Mouse (Mus musculus): ENCODE data around the gene Sh3d19. TPM values are rescaled to one million over a fixed set of nuclear protein-coding genes. Genes with fewer than 3 reads are reported as not detected.

Gene Sh3d19
- polyA plus RNA-seq, 1 experiment from 2014 or later = 18.1 TPM

DNA sequence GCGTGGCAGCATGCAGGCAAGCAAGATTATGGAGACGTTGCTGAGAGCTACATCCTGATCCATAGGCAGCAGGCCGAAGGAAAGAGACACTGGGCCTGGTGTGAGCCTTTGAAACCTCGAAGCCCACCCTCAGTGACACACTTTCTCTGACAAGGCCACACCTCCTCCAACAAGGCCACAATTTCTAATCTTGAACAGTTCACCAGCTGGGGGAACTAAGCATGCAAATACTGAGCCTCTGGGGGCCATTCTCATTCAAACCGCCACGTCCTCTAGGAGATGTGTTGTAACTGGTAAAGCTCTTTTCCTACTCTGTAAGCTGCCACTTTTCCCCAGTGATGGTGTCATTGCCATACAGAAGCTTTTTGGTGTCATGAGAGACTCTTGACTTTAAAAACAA is 178.2 kb downstream of the Sh3d19 start:
- no peak overlapping the region for H3K9ac ChIP-seq
- no peak for ATAC-seq (ENCODE audit: low FRiP score)
- no peaks in the 10 kb centered on the region for H3K4me1 ChIP-seq (replicated peaks; ENCODE audit: control insufficient read depth, insufficient read depth, low read length)
- H3K9me3 ChIP-seq (ENCODE audit: control insufficient read depth, low read length) = no peaks in the 10 kb centered on the region
- 62% methylated on average over 6 of the region's 6 CpGs for WGBS
- no peak for DNase-seq (ENCODE audit: low spot score)
- H3K27me3 ChIP-seq (ENCODE audit: control insufficient read depth, insufficient read depth, low read length) = no peaks in the 10 kb centered on the region
- H3K36me3 ChIP-seq (replicated peaks; ENCODE audit: control insufficient read depth, insufficient read depth) = no peaks in the 10 kb centered on the region
- no peak overlapping the region for H3K27ac ChIP-seq
- H3K4me3 ChIP-seq (replicated peaks; ENCODE audit: low read length) = no peak overlapping the region
- no peak overlapping the region for H3K4me2 ChIP-seq (replicated peaks)

DNA sequence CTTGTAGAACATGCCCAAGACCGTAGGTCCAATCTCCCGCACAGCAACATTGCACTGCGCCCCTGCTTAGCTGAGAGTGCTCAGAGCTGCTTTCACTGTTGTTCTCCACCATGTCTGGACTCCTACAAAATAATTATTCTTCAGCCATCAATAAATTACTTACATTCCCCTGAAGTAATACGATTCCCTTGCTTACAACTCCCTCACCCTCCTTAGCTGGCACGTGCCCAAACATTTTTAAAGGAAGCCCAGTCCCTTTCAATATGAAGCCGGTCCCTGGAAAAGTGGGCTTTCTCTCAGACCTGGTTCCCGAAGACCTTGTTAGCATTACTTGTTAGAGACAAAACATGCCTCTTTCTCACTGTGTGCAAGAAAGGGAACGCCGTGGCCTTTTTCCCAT is 178.6 kb downstream of the Sh3d19 start:
- no peak for ATAC-seq (ENCODE audit: low FRiP score)
- H3K4me3 ChIP-seq (replicated peaks; ENCODE audit: low read length) = no peak overlapping the region
- H3K4me1 ChIP-seq (replicated peaks; ENCODE audit: control insufficient read depth, insufficient read depth, low read length) = no peaks in the 10 kb centered on the region
- H3K9me3 ChIP-seq (ENCODE audit: control insufficient read depth, low read length) = no peaks in the 10 kb centered on the region
- H3K36me3 ChIP-seq (replicated peaks; ENCODE audit: control insufficient read depth, insufficient read depth) = no peaks in the 10 kb centered on the region
- DNase-seq (ENCODE audit: low spot score) = no peak
- H3K9ac ChIP-seq = no peak overlapping the region
- no peaks in the 10 kb centered on the region for H3K27me3 ChIP-seq (ENCODE audit: control insufficient read depth, insufficient read depth, low read length)
- no peak overlapping the region for H3K4me2 ChIP-seq (replicated peaks)
- WGBS = 75% methylated on average over 9 of the region's 9 CpGs
- no peak overlapping the region for H3K27ac ChIP-seq

DNA sequence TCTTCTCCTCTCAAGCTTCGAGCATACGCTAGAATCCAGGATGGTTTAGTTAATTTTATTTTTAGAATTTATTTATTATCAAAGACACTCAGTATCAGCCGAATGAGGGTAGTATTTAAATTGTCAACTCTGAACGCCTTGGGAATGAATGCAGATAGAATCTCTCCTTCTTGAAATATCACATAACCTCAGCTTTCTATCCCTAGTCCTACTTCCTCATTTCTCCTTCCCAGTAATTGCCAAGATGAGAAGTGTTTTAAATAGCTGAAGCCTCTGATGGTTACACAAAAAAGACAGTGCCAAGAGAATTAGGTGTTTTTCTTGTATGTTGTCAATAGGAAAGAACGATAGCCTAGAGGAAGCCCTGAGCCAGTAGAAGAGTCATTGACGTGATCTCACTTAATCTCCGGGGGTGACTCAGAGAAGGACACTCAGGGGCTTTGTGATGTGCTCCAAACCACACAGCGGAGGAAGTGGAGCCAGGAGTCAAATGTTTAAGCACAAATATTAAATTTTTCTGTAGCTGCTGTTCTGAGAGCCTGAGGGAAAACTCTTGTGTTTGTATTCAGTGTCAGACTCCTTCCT is 198.0 kb downstream of the Sh3d19 start:
- no peak for ATAC-seq (ENCODE audit: low FRiP score)
- no peaks in the 10 kb centered on the region for H3K36me3 ChIP-seq (replicated peaks; ENCODE audit: control insufficient read depth, insufficient read depth)
- DNase-seq (ENCODE audit: low spot score) = no peak
- H3K27ac ChIP-seq = no peak overlapping the region
- no peak overlapping the region for H3K4me3 ChIP-seq (replicated peaks; ENCODE audit: low read length)
- no peak overlapping the region for H3K4me2 ChIP-seq (replicated peaks)
- WGBS = 81% methylated on average over 8 of the region's 8 CpGs
- no peaks in the 10 kb centered on the region for H3K27me3 ChIP-seq (ENCODE audit: control insufficient read depth, insufficient read depth, low read length)
- H3K4me1 ChIP-seq (replicated peaks; ENCODE audit: control insufficient read depth, insufficient read depth, low read length) = no peaks in the 10 kb centered on the region
- H3K9ac ChIP-seq = no peak overlapping the region
- H3K9me3 ChIP-seq (ENCODE audit: control insufficient read depth, low read length) = no peaks in the 10 kb centered on the region

DNA sequence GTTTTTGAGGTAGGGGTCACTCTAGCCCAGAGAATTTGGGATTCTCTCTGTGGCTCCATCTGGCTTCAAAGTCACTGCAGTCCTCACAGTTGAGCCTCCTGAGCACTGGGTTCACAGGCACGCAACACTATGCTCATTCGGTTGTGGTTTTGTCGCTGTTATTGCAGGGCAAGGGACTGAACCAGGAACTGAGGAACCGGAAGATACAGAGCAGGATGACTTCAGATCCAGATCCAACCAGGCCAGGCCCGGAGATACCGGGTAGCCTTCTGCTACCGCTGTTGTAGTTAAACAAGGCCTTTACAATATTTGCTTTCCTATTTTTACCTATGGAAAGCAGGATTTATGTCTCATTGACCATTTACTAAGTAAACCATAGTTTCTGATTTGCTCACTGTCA is 208.8 kb downstream of the Sh3d19 start:
- Histone ChIP-seq H3K4me2 (replicated peaks) (no peak overlapping the region), H3K9ac (no peak overlapping the region), H3K36me3 (replicated peaks; ENCODE audit: control insufficient read depth, insufficient read depth) (no peaks in the 10 kb centered on the region), H3K27ac (no peak overlapping the region), H3K4me3 (replicated peaks; ENCODE audit: low read length) (no peak overlapping the region), H3K27me3 (ENCODE audit: control insufficient read depth, insufficient read depth, low read length) (no peaks in the 10 kb centered on the region), H3K4me1 (replicated peaks; ENCODE audit: control insufficient read depth, insufficient read depth, low read length) (no peaks in the 10 kb centered on the region), H3K9me3 (ENCODE audit: control insufficient read depth, low read length) (no peaks in the 10 kb centered on the region)
- DNase-seq (ENCODE audit: low spot score) (no peak), ATAC-seq (ENCODE audit: low FRiP score) (no peak)
- 92% methylated on average over 7 of the region's 7 CpGs for WGBS

Other genes starting within 250 kb of the Sh3d19 start
- gene Fam160a1, start 153.8 kb upstream of the Sh3d19 start, polyA plus RNA-seq (2014; fragmentation: Nextera tagmentation; extraction: Ambion mirVana) = 0.37 and 0.51 TPM in 2 replicates
- gene Glt28d2, start 83.6 kb upstream of the Sh3d19 start, polyA plus RNA-seq (2014; fragmentation: Nextera tagmentation; extraction: Ambion mirVana) = 0.37 and 0.53 TPM in 2 replicates
- gene Gm37240, start 83.6 kb upstream of the Sh3d19 start, polyA plus RNA-seq (2014; fragmentation: Nextera tagmentation; extraction: Ambion mirVana) = 0.94 and 1.3 TPM in 2 replicates
- 0.21 TPM in 1 of 2 replicates, not detected in the other for gene Prss48, start 31.4 kb downstream of the Sh3d19 start, polyA plus RNA-seq (2014; fragmentation: Nextera tagmentation; extraction: Ambion mirVana)
- gene Rps3a1, start 171.6 kb downstream of the Sh3d19 start, polyA plus RNA-seq (2014; fragmentation: Nextera tagmentation; extraction: Ambion mirVana) = 624 and 685 TPM in 2 replicates

Data from hindbrain, embryonic 14.5 days (tissue).